Comparison of ENCODE assay signal across 28 mouse cellular contexts in genomic region chr4:92486603-92487002, GRCm38 (mm10).
"Had no signal": no experiment of that assay in that cellular context is flagged by ENCODE, and none has a peak within 500 bp of the region (broad histone marks: within the 10 kb centered on the region; RNA-seq: fewer than 3 reads in every experiment).

No protein-coding gene starts in this region.

- DNase-seq: left cerebral cortex, postnatal 4 days; liver; liver, embryonic 13.5 days; liver, postnatal 0 days; lung, adult 18-20 months; lung, adult 2 months; lung, embryonic 14.5 days; lung, postnatal 10 days; lung, postnatal 14 days; lung, postnatal 36 days; lung, postnatal 4 days; midbrain, embryonic 14.5 days had no signal

- H3K4me3 ChIP-seq: limb, embryonic 10.5 days; limb, embryonic 12.5 days; limb, embryonic 13.5 days; limb, embryonic 15.5 days; liver, embryonic 12.5 days; liver, embryonic 13.5 days; liver, embryonic 15.5 days; lung, embryonic 15.5 days; megakaryocyte, embryonic 14.5 days; midbrain, embryonic 10.5 days; midbrain, embryonic 12.5 days; midbrain, embryonic 13.5 days; midbrain, embryonic 15.5 days; myocyte; neural tube, embryonic 12.5 days had no signal

- H3K9ac ChIP-seq: limb, embryonic 12.5 days; limb, embryonic 13.5 days; limb, embryonic 15.5 days; liver, embryonic 12.5 days; liver, embryonic 13.5 days; liver, embryonic 14.5 days; liver, embryonic 15.5 days; liver, postnatal 0 days; lung, embryonic 14.5 days; lung, embryonic 15.5 days; midbrain, embryonic 12.5 days; midbrain, embryonic 13.5 days; midbrain, embryonic 15.5 days; neural tube, embryonic 12.5 days had no signal

- H3K9me3 ChIP-seq: limb, embryonic 10.5 days; limb, embryonic 12.5 days; limb, embryonic 13.5 days; limb, embryonic 15.5 days; liver, embryonic 12.5 days; liver, embryonic 13.5 days; liver, embryonic 15.5 days; lung, embryonic 15.5 days; megakaryocyte, embryonic 14.5 days; midbrain, embryonic 10.5 days; midbrain, embryonic 12.5 days; midbrain, embryonic 13.5 days; midbrain, embryonic 15.5 days; neural tube, embryonic 12.5 days had no signal

- H3K36me3 ChIP-seq: limb, embryonic 10.5 days; limb, embryonic 12.5 days; limb, embryonic 13.5 days; limb, embryonic 15.5 days; liver, embryonic 12.5 days; liver, embryonic 13.5 days; liver, embryonic 15.5 days; lung, embryonic 15.5 days; midbrain, embryonic 10.5 days; midbrain, embryonic 12.5 days; midbrain, embryonic 13.5 days; midbrain, embryonic 15.5 days; neural tube, embryonic 12.5 days had no signal

- H3K4me1 ChIP-seq: limb, embryonic 10.5 days; limb, embryonic 12.5 days; limb, embryonic 13.5 days; limb, embryonic 15.5 days; liver, embryonic 12.5 days; liver, embryonic 13.5 days; liver, embryonic 15.5 days; lung, embryonic 15.5 days; megakaryocyte, embryonic 14.5 days; midbrain, embryonic 10.5 days; midbrain, embryonic 12.5 days; midbrain, embryonic 13.5 days; midbrain, embryonic 15.5 days; neural tube, embryonic 12.5 days had no signal

- H3K27me3 ChIP-seq: limb, embryonic 12.5 days; limb, embryonic 13.5 days; limb, embryonic 15.5 days; liver, embryonic 12.5 days; liver, embryonic 13.5 days; liver, embryonic 15.5 days; lung, embryonic 15.5 days; megakaryocyte, embryonic 14.5 days; midbrain, embryonic 12.5 days; midbrain, embryonic 13.5 days; midbrain, embryonic 15.5 days; neural tube, embryonic 12.5 days had no signal

- H3K27ac ChIP-seq: limb, embryonic 10.5 days; limb, embryonic 12.5 days; limb, embryonic 13.5 days; limb, embryonic 15.5 days; liver, embryonic 12.5 days; liver, embryonic 13.5 days; liver, embryonic 14.5 days; liver, embryonic 15.5 days; lung, embryonic 15.5 days; macrophage; midbrain, embryonic 10.5 days; midbrain, embryonic 12.5 days; midbrain, embryonic 13.5 days; midbrain, embryonic 15.5 days; neural tube, embryonic 12.5 days had no signal
